ENCODE assay signal across 8 mouse cellular contexts in the genomic region with DNA sequence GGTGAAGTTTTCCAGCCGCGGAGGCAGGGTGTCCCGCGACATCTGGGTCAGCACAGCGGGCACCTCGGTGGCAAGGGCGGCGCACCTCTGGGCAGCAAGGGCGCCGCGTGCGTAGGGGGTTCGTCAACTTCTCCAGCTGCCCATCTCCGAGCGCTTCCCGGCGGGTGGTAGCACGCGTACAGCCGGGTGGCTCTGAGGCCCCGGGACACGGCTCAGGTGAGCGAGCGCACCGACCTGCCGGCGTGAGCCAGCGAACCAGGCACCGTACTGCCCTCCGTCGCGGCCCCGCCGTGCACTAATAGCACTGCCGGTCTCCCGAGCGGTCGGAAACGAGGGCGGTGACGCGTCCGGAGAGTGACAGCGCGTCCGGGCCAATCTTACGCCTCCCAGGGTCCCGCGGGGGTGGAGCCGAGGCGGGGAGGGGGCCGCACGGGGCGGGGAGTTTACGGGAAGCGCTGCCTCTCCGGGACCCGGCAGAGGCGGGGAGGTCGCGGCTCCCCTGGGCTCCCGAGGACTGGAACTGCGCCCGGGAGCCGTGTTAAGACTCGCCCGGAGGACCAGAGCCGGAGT. TPM values are rescaled to one million over a fixed set of nuclear protein-coding genes. Genes with fewer than 3 reads are reported as not detected.
A peak's percentile ranks its signal among the peaks of the same experiment; 100 is the strongest.
DNase-seq lines count a peak whose midpoint lies in the region; ATAC-seq and TF ChIP-seq lines count a peak whose summit lies in the region.

No protein-coding gene starts in this region.

- H3K9me3 ChIP-seq in E14TG2a.4 (ENCODE audit: low read length), result no peaks in the 10 kb centered on the region
- no peaks in the 10 kb centered on the region for H3K9me3 ChIP-seq in forebrain, embryonic 12.5 days
- H3K9me3 ChIP-seq in heart, postnatal 0 days (replicated peaks; ENCODE audit: control insufficient read depth, low read length), result no peaks in the 10 kb centered on the region
- no peaks in the 10 kb centered on the region for H3K9me3 ChIP-seq in liver, embryonic 15.5 days (replicated peaks)
- no peaks in the 10 kb centered on the region for H3K9me3 ChIP-seq in neural tube, embryonic 11.5 days (ENCODE audit: control insufficient read depth, low read length)
- no peaks in the 10 kb centered on the region for H3K9me3 ChIP-seq in stomach, embryonic 16.5 days (replicated peaks; ENCODE audit: control insufficient read depth, low read length)

- H3K36me3 ChIP-seq in E14TG2a.4 (ENCODE audit: insufficient read depth, low read length), result 0 out of 2 replicates have a peak, but pooled peaks cover 3% of the 10 kb centered on the region
- H3K36me3 ChIP-seq in forebrain, embryonic 12.5 days (replicated peaks), result no peaks in the 10 kb centered on the region
- H3K36me3 ChIP-seq in heart, postnatal 0 days (replicated peaks; ENCODE audit: control insufficient read depth, insufficient read depth, low read length), result no peaks in the 10 kb centered on the region
- peaks cover 16% of the 10 kb centered on the region for H3K36me3 ChIP-seq in liver, embryonic 15.5 days (replicated peaks)
- no peaks in the 10 kb centered on the region for H3K36me3 ChIP-seq in neural tube, embryonic 11.5 days (ENCODE audit: control insufficient read depth, insufficient read depth, low read length)
- no peaks in the 10 kb centered on the region for H3K36me3 ChIP-seq in stomach, embryonic 16.5 days (ENCODE audit: control insufficient read depth, insufficient read depth, low read length)

- peaks cover 47% of the 10 kb centered on the region for H3K27me3 ChIP-seq in E14TG2a.4 (ENCODE audit: insufficient read depth, low read length)
- H3K27me3 ChIP-seq in forebrain, embryonic 12.5 days, result peaks cover 36% of the 10 kb centered on the region
- no peaks in the 10 kb centered on the region for H3K27me3 ChIP-seq in heart, postnatal 0 days (ENCODE audit: control insufficient read depth, insufficient read depth, low read length)
- peaks cover 16% of the 10 kb centered on the region for H3K27me3 ChIP-seq in liver, embryonic 15.5 days
- H3K27me3 ChIP-seq in neural tube, embryonic 11.5 days (ENCODE audit: control insufficient read depth, insufficient read depth, low read length), result peaks cover 3% of the 10 kb centered on the region; the same call in 1 of the 2 replicates
- no peaks in the 10 kb centered on the region for H3K27me3 ChIP-seq in stomach, embryonic 16.5 days (ENCODE audit: control insufficient read depth, insufficient read depth, low read length)

- under 1% methylated on average over 61 of the region's 68 CpGs for WGBS in forebrain, embryonic 12.5 days
- under 1% methylated on average over 68 of the region's 68 CpGs for WGBS in heart, postnatal 0 days
- under 1% methylated on average over 68 of the region's 68 CpGs for WGBS in liver, embryonic 15.5 days (ENCODE audit: insufficient replicate concordance)
- under 1% methylated on average over 48 of the region's 68 CpGs for whole genome bisulfite sequencing in neural tube, embryonic 11.5 days
- WGBS in stomach, embryonic 16.5 days, result under 1% methylated on average over 67 of the region's 68 CpGs

- H3K4me2 ChIP-seq in forebrain, embryonic 12.5 days, result peak overlapping the region; percentile 82
- peak overlapping the region; percentile 96 for H3K4me2 ChIP-seq in heart, postnatal 0 days (ENCODE audit: low read depth, low read length)
- H3K4me2 ChIP-seq in liver, embryonic 15.5 days, result peak overlapping the region; percentile 94
- H3K4me2 ChIP-seq in neural tube, embryonic 11.5 days (ENCODE audit: low read depth), result peak overlapping the region; percentile 99
- peak overlapping the region; percentile 90 for H3K4me2 ChIP-seq in stomach, embryonic 16.5 days (ENCODE audit: low read depth, low read length)

- H3K4me1 ChIP-seq in E14TG2a.4 (replicated peaks; ENCODE audit: low read depth, low read length), result peaks cover 17% of the 10 kb centered on the region
- H3K4me1 ChIP-seq in forebrain, embryonic 12.5 days, result peaks cover 13% of the 10 kb centered on the region; the same call in 1 of the 2 replicates
- H3K4me1 ChIP-seq in heart, postnatal 0 days (ENCODE audit: control insufficient read depth, insufficient read depth), result peaks cover 18% of the 10 kb centered on the region
- H3K4me1 ChIP-seq in liver, embryonic 15.5 days (replicated peaks), result peaks cover 38% of the 10 kb centered on the region
- peaks cover 6% of the 10 kb centered on the region; the same call in 1 of the 2 replicates for H3K4me1 ChIP-seq in neural tube, embryonic 11.5 days (ENCODE audit: control insufficient read depth, insufficient read depth, low read length)
- H3K4me1 ChIP-seq in stomach, embryonic 16.5 days (ENCODE audit: control insufficient read depth, insufficient read depth, low read length), result peaks cover 23% of the 10 kb centered on the region

- peak overlapping the region; percentile 89 for H3K4me3 ChIP-seq in E14TG2a.4 (replicated peaks; ENCODE audit: low read length)
- H3K4me3 ChIP-seq in forebrain, embryonic 12.5 days (replicated peaks), result peak overlapping the region; percentile 56
- peak overlapping the region; percentile 77 for H3K4me3 ChIP-seq in heart, postnatal 0 days (ENCODE audit: low read depth, low read length)
- peak overlapping the region; percentile 100 for H3K4me3 ChIP-seq in liver, embryonic 15.5 days (replicated peaks)
- peak overlapping the region; percentile 68 for H3K4me3 ChIP-seq in neural tube, embryonic 11.5 days (ENCODE audit: low read depth, low read length)
- peak overlapping the region; percentile 75 for H3K4me3 ChIP-seq in stomach, embryonic 16.5 days (replicated peaks; ENCODE audit: low read length)

- TF ChIP-seq CTCF in E14TG2a.4 (conservative IDR thresholded peaks at IDR 0.05; ENCODE audit: low read length), result no peak
- TF ChIP-seq CTCF in heart, postnatal 0 days (IDR thresholded peaks at IDR 0.05; ENCODE audit: low read depth), result no peak

- ATAC-seq in cerebellum, adult (ENCODE audit: insufficient number of reproducible peaks, low FRiP score, low TSS enrichment), result peak; percentile 88
- ATAC-seq in forebrain, embryonic 12.5 days (ENCODE audit: low FRiP score), result peak; percentile 98
- peak; percentile 97 for ATAC-seq in heart, postnatal 0 days (ENCODE audit: insufficient read depth, low read depth)
- peak; percentile 96 for ATAC-seq in liver, embryonic 15.5 days (ENCODE audit: insufficient read depth)
- ATAC-seq in neural tube, embryonic 11.5 days (ENCODE audit: insufficient read depth, low FRiP score, low TSS enrichment), result peak; percentile 97
- peak; percentile 97 for ATAC-seq in stomach, embryonic 16.5 days (ENCODE audit: insufficient read depth, low FRiP score)

- H3K9ac ChIP-seq in forebrain, embryonic 12.5 days, result peak overlapping the region; percentile 53
- H3K9ac ChIP-seq in heart, postnatal 0 days (replicated peaks; ENCODE audit: low read depth, low read length), result peak overlapping the region; percentile 62
- H3K9ac ChIP-seq in liver, embryonic 15.5 days, result peak overlapping the region; percentile 99
- H3K9ac ChIP-seq in neural tube, embryonic 11.5 days (ENCODE audit: low read length), result peak overlapping the region; percentile 54
- peak overlapping the region; percentile 91 for H3K9ac ChIP-seq in stomach, embryonic 16.5 days (ENCODE audit: low read length)

- DNase-seq in heart, postnatal 0 days (ENCODE audit: low spot score), result peak; percentile 86
- DNase-seq in kidney, postnatal 4 days, result peak; percentile 94 to 95
- DNase-seq in neural tube, embryonic 11.5 days (ENCODE audit: low spot score), result peak; percentile 91

- TF ChIP-seq EP300 in heart, postnatal 0 days (IDR thresholded peaks at IDR 0.05; ENCODE audit: low read depth), result no peak

- no peak overlapping the region for H3K27ac ChIP-seq in forebrain, embryonic 12.5 days
- H3K27ac ChIP-seq in heart, postnatal 0 days (ENCODE audit: low read depth), result peak overlapping the region; percentile 58
- peak overlapping the region; percentile 86 for H3K27ac ChIP-seq in liver, embryonic 15.5 days (replicated peaks)
- no peak overlapping the region for H3K27ac ChIP-seq in neural tube, embryonic 11.5 days (ENCODE audit: low read depth, low read length)
- peak overlapping the region; percentile 68; the same call in 1 of the 2 replicates for H3K27ac ChIP-seq in stomach, embryonic 16.5 days (ENCODE audit: low read length)

RNA-seq across cellular contexts. Expression of gene Man1a, which starts 0.9 kb away (rescaled TPM):
- polyA plus RNA-seq in forebrain, embryonic 12.5 days (2016; fragmentation: Nextera tagmentation; extraction: Ambion mirVana), result 1.8 and 1.9 TPM in 2 replicates
- total RNA-seq in heart, postnatal 0 days (2014; rRNA removed; ENCODE audit: low replicate concordance), result 17.6 and 23.1 TPM in 2 replicates
- 3.3 and 3.5 TPM in 2 replicates for polyA plus RNA-seq in heart, postnatal 0 days (2015; fragmentation: Nextera tagmentation; extraction: Ambion mirVana)
- 12.0 and 14.4 TPM in 2 replicates for polyA plus RNA-seq in liver, embryonic 15.5 days (2015; fragmentation: Nextera tagmentation; extraction: Ambion mirVana)
- polyA plus RNA-seq in neural tube, embryonic 11.5 days (2014; fragmentation: Nextera tagmentation; extraction: Ambion mirVana), result 2.3 and 2.8 TPM in 2 replicates
- polyA plus RNA-seq in stomach, embryonic 16.5 days (2015; fragmentation: Nextera tagmentation; extraction: Ambion mirVana), result 7.7 and 9.9 TPM in 2 replicates

Comparison
In these comparisons a context has a peak if more than half of its experiments do, and no peak if none do; other contexts are left out.
1. H3K27ac ChIP-seq: peak in heart, postnatal 0 days (single experiment), liver, embryonic 15.5 days (single experiment) and stomach, embryonic 16.5 days (single experiment); none in forebrain, embryonic 12.5 days (single experiment) and neural tube, embryonic 11.5 days (single experiment).
2. Peak in every context shown above with its lines, with median percentiles within 50 percentile points of each other: H3K4me3 ChIP-seq, ATAC-seq, H3K4me2 ChIP-seq, H3K9ac ChIP-seq and DNase-seq.